Mouse (Mus musculus): ENCODE measurements around the gene Ndufa3. TPM values are rescaled to one million over a fixed set of nuclear protein-coding genes. Genes with fewer than 3 reads are reported as not detected.
"Not testable (repeated sequence)": the region's sequence is repeated elsewhere in the genome, so short reads cannot be mapped to it uniquely, and the experiment has no call there.

Gene Ndufa3
- polyA plus RNA-seq, 1 experiment from 2014 or later, result 441 TPM

- peaks cover 4% of the 10 kb centered on the region for H3K4me1 ChIP-seq (replicated peaks)
- H3K27me3 ChIP-seq (ENCODE audit: insufficient read depth, poor library complexity, severe bottlenecking), result no peaks in the 10 kb centered on the region
- no peak overlapping the region for H3K27ac ChIP-seq
- 78% methylated on average over 1 of the region's 1 CpGs for WGBS
- DNase-seq (ENCODE audit: low spot score), result no peak
- 0 out of 2 replicates have a peak, but pooled peaks cover 2% of the 10 kb centered on the region for H3K9me3 ChIP-seq
- H3K36me3 ChIP-seq, result no peaks in the 10 kb centered on the region
- H3K4me3 ChIP-seq, result no peak overlapping the region
These were observed 25.6 kb upstream of the Ndufa3 start for GRCm38 (mm10) chr7:3591534-3591933.

GRCm38 (mm10) chr7:3593855-3594254 lies 23.3 kb upstream of the Ndufa3 start:
- Histone ChIP-seq H3K36me3 (no peaks in the 10 kb centered on the region), H3K9me3 (0 out of 2 replicates have a peak, but pooled peaks cover 2% of the 10 kb centered on the region), H3K27me3 (ENCODE audit: insufficient read depth, poor library complexity, severe bottlenecking) (no peaks in the 10 kb centered on the region), H3K4me3 (no peak overlapping the region), H3K27ac (no peak overlapping the region), H3K4me1 (replicated peaks) (no peaks in the 10 kb centered on the region)
- no peak for DNase-seq (ENCODE audit: low spot score)

- WGBS, result 32% methylated on average over 5 of the region's 5 CpGs
- DNase-seq (ENCODE audit: low spot score), result no peak
- Histone ChIP-seq H3K27ac (no peak overlapping the region), H3K9me3 (0 out of 2 replicates have a peak, but pooled peaks cover 2% of the 10 kb centered on the region), H3K4me1 (replicated peaks) (no peaks in the 10 kb centered on the region), H3K27me3 (ENCODE audit: insufficient read depth, poor library complexity, severe bottlenecking) (no peaks in the 10 kb centered on the region), H3K36me3 (no peaks in the 10 kb centered on the region), H3K4me3 (no peak overlapping the region)
These were observed 22.5 kb upstream of the Ndufa3 start for GRCm38 (mm10) chr7:3594686-3595085.

- Histone ChIP-seq H3K27ac (no peak overlapping the region), H3K4me3 (no peak overlapping the region), H3K27me3 (ENCODE audit: insufficient read depth, poor library complexity, severe bottlenecking) (no peaks in the 10 kb centered on the region)
These were observed 22.0 kb upstream of the Ndufa3 start for GRCm38 (mm10) chr7:3595146-3595545.

GRCm38 (mm10) chr7:3597755-3598154 lies 19.4 kb upstream of the Ndufa3 start:
- H3K27ac ChIP-seq; H3K9me3 ChIP-seq; H3K4me1 ChIP-seq (replicated peaks); H3K4me3 ChIP-seq; H3K27me3 ChIP-seq (ENCODE audit: insufficient read depth, poor library complexity, severe bottlenecking); DNase-seq (ENCODE audit: low spot score); H3K36me3 ChIP-seq: not testable (repeated sequence)
- WGBS, result 77% methylated on average over 1 of the region's 1 CpGs

More at GRCm38 (mm10) chr7:3595146-3595545, 22.0 kb upstream of the Ndufa3 start:
- DNase-seq (ENCODE audit: low spot score), result no peak
- H3K36me3 ChIP-seq, result no peaks in the 10 kb centered on the region
- 0 out of 2 replicates have a peak, but pooled peaks cover 2% of the 10 kb centered on the region for H3K9me3 ChIP-seq
- no peaks in the 10 kb centered on the region for H3K4me1 ChIP-seq (replicated peaks)
- WGBS, result 15% methylated on average over 9 of the region's 9 CpGs

- DNase-seq (ENCODE audit: low spot score), result peak; percentile 64
- no peak overlapping the region for H3K4me3 ChIP-seq
- no peaks in the 10 kb centered on the region for H3K36me3 ChIP-seq
- H3K4me1 ChIP-seq (replicated peaks), result no peaks in the 10 kb centered on the region
- H3K9me3 ChIP-seq, result no peaks in the 10 kb centered on the region
- no peak overlapping the region for H3K27ac ChIP-seq
- H3K27me3 ChIP-seq (ENCODE audit: insufficient read depth, poor library complexity, severe bottlenecking), result no peaks in the 10 kb centered on the region
- 23% methylated on average over 4 of the region's 4 CpGs for WGBS
These were observed 16.1 kb upstream of the Ndufa3 start for GRCm38 (mm10) chr7:3601119-3601518.

GRCm38 (mm10) chr7:3606798-3607197 lies 10.4 kb upstream of the Ndufa3 start:
- H3K36me3 ChIP-seq, result no peaks in the 10 kb centered on the region
- no peaks in the 10 kb centered on the region for H3K27me3 ChIP-seq (ENCODE audit: insufficient read depth, poor library complexity, severe bottlenecking)
- 0 out of 2 replicates have a peak, but pooled peaks cover 4% of the 10 kb centered on the region for H3K9me3 ChIP-seq
- no peak overlapping the region for H3K27ac ChIP-seq
- H3K4me3 ChIP-seq, result no peak overlapping the region
- H3K4me1 ChIP-seq (replicated peaks), result no peaks in the 10 kb centered on the region
- no peak for DNase-seq (ENCODE audit: low spot score)
- 18% methylated on average over 2 of the region's 2 CpGs for WGBS

- Histone ChIP-seq H3K9me3 (0 out of 2 replicates have a peak, but pooled peaks cover 4% of the 10 kb centered on the region), H3K4me1 (replicated peaks) (no peaks in the 10 kb centered on the region), H3K27me3 (ENCODE audit: insufficient read depth, poor library complexity, severe bottlenecking) (no peaks in the 10 kb centered on the region), H3K4me3 (no peak overlapping the region), H3K36me3 (no peaks in the 10 kb centered on the region), H3K27ac (no peak overlapping the region)
- WGBS, result 90% methylated on average over 6 of the region's 6 CpGs
- DNase-seq (ENCODE audit: low spot score), result no peak
These were observed 9.8 kb upstream of the Ndufa3 start for GRCm38 (mm10) chr7:3607391-3607790.

GRCm38 (mm10) chr7:3608668-3609067 lies 8.5 kb upstream of the Ndufa3 start:
- H3K4me3 ChIP-seq, result no peak overlapping the region
- DNase-seq (ENCODE audit: low spot score), result no peak
- H3K36me3 ChIP-seq, result no peaks in the 10 kb centered on the region
- 0 out of 2 replicates have a peak, but pooled peaks cover 4% of the 10 kb centered on the region for H3K9me3 ChIP-seq
- H3K27ac ChIP-seq, result no peak overlapping the region
- WGBS, result 89% methylated on average over 3 of the region's 3 CpGs
- no peaks in the 10 kb centered on the region for H3K27me3 ChIP-seq (ENCODE audit: insufficient read depth, poor library complexity, severe bottlenecking)
- H3K4me1 ChIP-seq (replicated peaks), result no peaks in the 10 kb centered on the region

GRCm38 (mm10) chr7:3609082-3609481 lies 8.1 kb upstream of the Ndufa3 start:
- no peak overlapping the region for H3K27ac ChIP-seq
- no peaks in the 10 kb centered on the region for H3K36me3 ChIP-seq
- 63% methylated on average over 3 of the region's 3 CpGs for WGBS
- 0 out of 2 replicates have a peak, but pooled peaks cover 4% of the 10 kb centered on the region for H3K9me3 ChIP-seq
- H3K4me3 ChIP-seq, result no peak overlapping the region
- no peaks in the 10 kb centered on the region for H3K27me3 ChIP-seq (ENCODE audit: insufficient read depth, poor library complexity, severe bottlenecking)
- DNase-seq (ENCODE audit: low spot score), result no peak
- H3K4me1 ChIP-seq (replicated peaks), result no peaks in the 10 kb centered on the region

GRCm38 (mm10) chr7:3610437-3610836 lies 6.7 kb upstream of the Ndufa3 start:
- H3K36me3 ChIP-seq, result no peaks in the 10 kb centered on the region
- no peaks in the 10 kb centered on the region for H3K27me3 ChIP-seq (ENCODE audit: insufficient read depth, poor library complexity, severe bottlenecking)
- H3K4me1 ChIP-seq (replicated peaks), result no peaks in the 10 kb centered on the region
- no peak overlapping the region for H3K4me3 ChIP-seq
- H3K9me3 ChIP-seq, result 0 out of 2 replicates have a peak, but pooled peaks cover 4% of the 10 kb centered on the region
- no peak for DNase-seq (ENCODE audit: low spot score)
- WGBS, result 91% methylated on average over 3 of the region's 3 CpGs
- H3K27ac ChIP-seq, result no peak overlapping the region

GRCm38 (mm10) chr7:3611006-3611405 lies 6.2 kb upstream of the Ndufa3 start:
- H3K27me3 ChIP-seq (ENCODE audit: insufficient read depth, poor library complexity, severe bottlenecking), result no peaks in the 10 kb centered on the region
- DNase-seq (ENCODE audit: low spot score), result no peak
- H3K27ac ChIP-seq, result no peak overlapping the region
- WGBS, result 90% methylated on average over 13 of the region's 13 CpGs
- H3K9me3 ChIP-seq, result 0 out of 2 replicates have a peak, but pooled peaks cover 4% of the 10 kb centered on the region
- no peak overlapping the region for H3K4me3 ChIP-seq
- H3K4me1 ChIP-seq (replicated peaks), result no peaks in the 10 kb centered on the region
- H3K36me3 ChIP-seq, result no peaks in the 10 kb centered on the region

GRCm38 (mm10) chr7:3614021-3614420 lies 3.2 kb upstream of the Ndufa3 start:
- peaks cover 5% of the 10 kb centered on the region; the same call in 1 of the 2 replicates for H3K36me3 ChIP-seq
- no peak overlapping the region for H3K27ac ChIP-seq
- DNase-seq (ENCODE audit: low spot score), result no peak
- H3K4me3 ChIP-seq, result no peak overlapping the region
- 84% methylated on average over 3 of the region's 3 CpGs for WGBS
- H3K9me3 ChIP-seq, result 0 out of 2 replicates have a peak, but pooled peaks cover 4% of the 10 kb centered on the region
- H3K4me1 ChIP-seq (replicated peaks), result peaks cover 7% of the 10 kb centered on the region
- H3K27me3 ChIP-seq (ENCODE audit: insufficient read depth, poor library complexity, severe bottlenecking), result no peaks in the 10 kb centered on the region

- WGBS, result 82% methylated on average over 4 of the region's 4 CpGs
- H3K9me3 ChIP-seq, result 0 out of 2 replicates have a peak, but pooled peaks cover 2% of the 10 kb centered on the region
- no peak for DNase-seq (ENCODE audit: low spot score)
- H3K4me3 ChIP-seq, result peak within 1 kb of the TSS; percentile 81
- peaks cover 7% of the 10 kb centered on the region for H3K4me1 ChIP-seq (replicated peaks)
- peaks cover 25% of the 10 kb centered on the region for H3K36me3 ChIP-seq
- H3K27me3 ChIP-seq (ENCODE audit: insufficient read depth, poor library complexity, severe bottlenecking), result no peaks in the 10 kb centered on the region
- H3K27ac ChIP-seq, result no peak within 1 kb of the TSS
These were observed 1.1 kb upstream of the Ndufa3 start, which contains the start of gene Oscar for GRCm38 (mm10) chr7:3616057-3616388. Oscar (minus strand) TSS chr7:3616157.

All from hindbrain, embryonic 10.5 days (tissue).